Mouse (Mus musculus) thymus, adult 2 months (tissue): ENCODE data around the gene Wee1. TPM values are rescaled to one million over a fixed set of nuclear protein-coding genes. Genes with fewer than 3 reads are reported as not detected.

Experiments
- DNase-seq: peaks from one replicate; pipeline ENCODE4 v3.0.0; 2021
- H3K27ac ChIP-seq: fragments of 200-500 bp; 2 replicates; pipeline ENCODE4 v1.5.1; 2012; ENCODE audit warnings: low read length, control low read depth; ENCODE audit not compliant: control insufficient read depth, insufficient read depth
- H3K27me3 ChIP-seq: fragments of 200-500 bp; 2 replicates; pipeline ENCODE4 v1.6.1; 2012; ENCODE audit warnings: mild to moderate bottlenecking, low read length, moderate library complexity, mixed read lengths; ENCODE audit not compliant: control insufficient read depth, insufficient read depth
- H3K36me3 ChIP-seq: fragments of 200-500 bp; 2 replicates; pipeline ENCODE4 v1.6.1; 2012; ENCODE audit warnings: mild to moderate bottlenecking, low read length, moderate library complexity; ENCODE audit not compliant: control insufficient read depth, insufficient read depth
- H3K4me1 ChIP-seq: fragments of 200-500 bp; replicated peaks from 2 replicates; pipeline ENCODE4 v1.6.1; 2012; ENCODE audit warnings: low read length; ENCODE audit not compliant: control insufficient read depth, insufficient read depth
- H3K4me3 ChIP-seq: fragments of 200-500 bp; 2 replicates; pipeline ENCODE4 v1.5.1; 2012; ENCODE audit warnings: mild to moderate bottlenecking, low read length, control low read depth, moderate library complexity; ENCODE audit not compliant: control insufficient read depth, insufficient read depth
- CTCF ChIP-seq: fragments of 200-500 bp; IDR thresholded peaks from 2 replicates; pipeline ENCODE4 v1.5.1; 2012; ENCODE audit warnings: mild to moderate bottlenecking, control low read depth, low read length, moderate library complexity, borderline replicate concordance; ENCODE audit not compliant: control insufficient read depth, poor library complexity, insufficient read depth; ENCODE audit errors: extremely low read depth
- POLR2A ChIP-seq: fragments of 200-500 bp; IDR thresholded peaks from 2 replicates; pipeline ENCODE4 v1.6.1; 2012; ENCODE audit warnings: mild to moderate bottlenecking, low read length, control low read depth, moderate library complexity; ENCODE audit not compliant: control insufficient read depth, poor library complexity, insufficient read depth; ENCODE audit errors: extremely low read depth
- WGBS: fragments of 180-500 bp; shearing (Covaris S2); methylation state at CpG from one replicate; pipeline ENCODE4 v1.1.7; 2018; 5-methylcytosine and 5-hydroxymethylcytosine counted together
- polyA plus RNA-seq: library from polyadenylated mRNA; depleted of rRNA; stranded (reverse); fragments of >200 nt; gene quantifications from 2 replicates; pipeline ENCODE4 v1.2.3, GENCODE M21; 2012

Gene Wee1
- polyA plus RNA-seq, 1 experiment = 13.0 TPM

DNA sequence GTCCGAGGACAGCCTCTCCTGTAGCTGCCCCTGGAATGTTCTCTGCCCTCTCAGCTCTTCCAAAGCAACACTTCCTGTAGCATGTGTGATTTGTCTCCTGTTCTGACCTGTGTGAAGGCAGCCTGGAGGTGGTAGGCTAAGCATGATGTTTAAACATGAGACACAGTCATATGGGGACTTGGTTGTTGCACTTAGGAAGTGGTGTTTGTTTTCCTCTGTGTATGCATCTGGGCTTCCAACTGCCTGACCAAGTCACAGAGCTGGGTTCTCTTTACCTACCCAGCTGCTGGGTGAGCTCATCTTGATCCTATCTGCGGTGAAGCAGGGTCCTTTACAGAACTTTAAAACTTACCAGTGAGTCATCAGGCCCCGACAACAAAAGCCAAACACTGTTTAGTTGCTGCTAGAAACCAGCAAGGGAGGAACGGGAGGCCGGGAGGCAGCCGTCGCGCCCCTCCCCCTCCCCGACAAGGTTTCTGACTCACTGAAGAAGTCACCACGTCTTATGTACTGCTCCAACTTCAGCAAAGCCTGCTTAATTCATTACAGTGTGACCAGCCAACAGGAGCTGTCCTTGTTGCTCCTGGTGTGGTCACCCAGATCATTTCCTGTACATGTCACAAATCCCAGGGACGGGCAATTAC, 12.8 kb upstream of the Wee1 start:
- peaks cover 13% of the 10 kb centered on the region for H3K4me1 ChIP-seq
- H3K27me3 ChIP-seq = no peaks in the 10 kb centered on the region
- H3K36me3 ChIP-seq = no peaks in the 10 kb centered on the region
- DNase-seq = peak; percentile 54
- WGBS = 17% methylated on average over 11 of the region's 11 CpGs
- TF ChIP-seq CTCF (no peak), POLR2A (no peak)
- H3K27ac ChIP-seq = peak overlapping the region; percentile 30; the same call in 1 of the 2 replicates
- H3K4me3 ChIP-seq = no peak overlapping the region

DNA sequence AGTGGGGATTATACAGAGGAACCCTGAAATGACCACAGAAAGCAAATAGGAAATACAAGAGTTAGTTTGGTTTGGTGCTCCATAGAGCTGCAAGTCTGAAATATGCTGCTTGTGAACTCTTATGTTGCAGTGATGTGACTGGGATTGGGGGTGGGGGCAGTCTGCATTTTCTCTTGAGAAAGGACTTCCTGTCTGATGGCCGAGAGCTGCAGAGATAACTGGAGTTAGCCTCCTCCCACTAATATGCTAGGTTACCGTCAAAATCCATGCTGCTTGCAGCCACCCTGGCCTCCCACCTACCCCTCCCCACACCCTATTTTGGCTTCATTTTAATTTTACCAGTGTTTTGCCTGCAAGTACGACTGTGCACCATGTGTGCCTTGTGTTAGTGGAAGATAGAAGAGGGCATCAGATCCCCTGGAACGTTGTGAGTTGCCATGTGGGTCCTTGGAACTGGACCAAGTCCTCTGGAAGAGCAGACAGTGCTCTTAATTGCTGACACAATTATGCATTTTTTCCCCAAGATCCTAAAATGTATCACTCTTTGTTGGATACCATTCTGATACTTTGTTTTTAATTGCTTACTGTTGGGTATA, 11.7 kb upstream of the Wee1 start:
- Histone ChIP-seq H3K36me3 (no peaks in the 10 kb centered on the region), H3K27me3 (no peaks in the 10 kb centered on the region), H3K27ac (no peak overlapping the region), H3K4me1 (peaks cover 13% of the 10 kb centered on the region), H3K4me3 (no peak overlapping the region)
- 56% methylated on average over 4 of the region's 4 CpGs for WGBS
- DNase-seq = no peak
- TF ChIP-seq POLR2A = no peak
- no peak for TF ChIP-seq CTCF

DNA sequence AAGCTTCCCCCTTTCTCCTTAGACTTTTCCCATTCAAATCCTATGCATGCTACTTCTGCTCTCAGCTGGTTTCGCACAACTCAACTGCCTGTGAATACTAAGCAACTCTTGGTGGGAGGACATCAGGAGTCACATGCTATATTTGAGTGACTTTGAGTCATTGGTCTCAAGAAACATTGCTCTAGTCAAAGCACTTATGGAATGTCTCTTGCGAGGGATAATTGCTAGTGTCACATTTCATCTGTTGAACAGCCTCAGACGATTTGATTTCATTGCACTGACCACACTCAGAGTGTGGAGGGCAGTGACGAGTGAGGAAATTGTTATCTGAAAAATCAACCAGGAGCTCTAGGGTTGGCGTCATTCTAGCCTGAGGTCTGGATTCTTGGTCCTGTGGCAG, 7.1 kb upstream of the Wee1 start:
- H3K27me3 ChIP-seq = no peaks in the 10 kb centered on the region
- H3K36me3 ChIP-seq = no peaks in the 10 kb centered on the region
- no peak overlapping the region for H3K27ac ChIP-seq
- H3K4me1 ChIP-seq = no peaks in the 10 kb centered on the region
- no peak for DNase-seq
- no peak for TF ChIP-seq CTCF
- TF ChIP-seq POLR2A = no peak
- 90% methylated on average over 5 of the region's 5 CpGs for WGBS
- H3K4me3 ChIP-seq = no peak overlapping the region

DNA sequence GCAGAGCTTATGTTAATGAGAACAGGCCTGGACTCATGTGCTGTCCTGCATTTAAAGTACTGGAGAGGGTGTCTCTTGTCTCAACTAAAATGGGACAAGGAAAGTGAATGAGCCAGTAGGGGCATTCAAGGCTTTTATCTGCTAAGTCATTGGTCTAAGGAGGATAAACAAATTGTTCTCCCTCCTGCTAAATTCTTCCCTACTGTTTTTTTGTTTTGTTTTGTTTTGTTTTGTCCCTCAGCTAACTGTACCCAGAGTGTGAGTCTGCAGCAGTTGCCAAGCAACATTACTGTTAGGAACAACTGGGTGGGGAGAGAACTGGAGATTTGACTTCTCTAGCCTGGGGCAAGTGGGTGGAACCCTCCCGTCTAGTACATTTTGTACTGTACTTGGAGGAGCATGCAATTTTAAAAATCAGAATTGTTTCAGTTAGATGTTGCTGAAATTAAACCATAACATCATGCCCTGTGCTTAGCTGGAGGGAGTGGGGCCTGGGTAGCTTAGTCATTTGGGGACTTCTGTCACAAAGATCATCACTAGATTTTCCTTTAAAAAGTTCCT, 5.0 kb upstream of the Wee1 start:
- Histone ChIP-seq H3K36me3 (no peaks in the 10 kb centered on the region), H3K4me1 (peaks cover 4% of the 10 kb centered on the region), H3K27me3 (no peaks in the 10 kb centered on the region), H3K27ac (no peak overlapping the region), H3K4me3 (no peak overlapping the region)
- WGBS = 82% methylated on average over 1 of the region's 1 CpGs
- no peak for TF ChIP-seq CTCF
- TF ChIP-seq POLR2A = no peak
- no peak for DNase-seq

DNA sequence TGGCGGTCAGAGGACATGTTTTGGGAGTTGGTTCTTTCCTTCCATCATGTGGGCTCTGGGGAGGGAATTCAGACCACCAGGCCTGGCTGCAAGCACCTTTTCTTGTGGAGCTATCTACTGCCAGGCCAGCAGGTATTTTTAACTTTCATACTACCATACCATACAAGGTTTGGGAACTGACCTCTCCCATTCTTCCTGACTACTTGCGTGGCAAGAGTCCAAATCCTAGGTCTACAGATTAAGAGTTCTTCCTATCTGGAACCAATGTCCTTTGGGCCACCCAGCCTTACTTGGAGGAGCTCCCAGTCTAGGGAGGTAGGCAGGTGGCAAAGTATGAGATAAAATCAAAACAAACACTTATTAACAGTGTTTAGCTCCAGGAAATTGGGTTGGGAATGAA, 3.4 kb upstream of the Wee1 start:
- WGBS = 97% methylated on average over 2 of the region's 2 CpGs
- no peak for DNase-seq
- H3K27me3 ChIP-seq = no peaks in the 10 kb centered on the region

DNA sequence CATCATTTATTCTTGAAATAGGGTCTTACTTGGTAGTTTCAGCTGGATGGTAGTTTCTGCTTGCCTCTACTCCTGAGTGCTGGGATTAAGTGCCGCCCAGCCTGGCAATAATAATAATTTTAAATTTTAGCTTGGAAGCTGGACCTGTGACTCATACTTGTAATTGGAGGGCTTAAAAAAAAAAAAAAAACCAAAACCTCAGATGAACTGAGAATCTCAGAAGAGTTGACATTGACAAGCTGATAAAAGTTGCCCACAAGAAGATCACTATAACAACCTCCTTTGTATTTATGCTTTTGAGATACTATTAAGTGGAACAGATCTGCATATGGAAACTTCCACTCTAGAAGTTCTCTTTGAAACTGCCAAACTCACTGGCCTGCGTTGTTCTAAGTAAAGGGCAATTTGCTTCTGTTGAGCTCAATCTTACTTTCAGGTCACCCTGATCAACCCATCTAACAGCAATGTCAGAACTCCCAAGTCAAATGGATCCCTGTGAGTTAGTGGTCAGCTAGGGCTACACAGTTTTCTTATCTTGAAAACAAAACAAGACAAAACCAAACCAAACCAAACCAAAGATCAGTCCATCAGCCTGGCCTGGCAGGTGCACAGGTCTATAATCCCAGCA, 1.6 kb upstream of the Wee1 start:
- DNase-seq = no peak
- WGBS = 86% methylated on average over 2 of the region's 2 CpGs
- Histone ChIP-seq H3K4me1 (peaks cover 8% of the 10 kb centered on the region), H3K4me3 (no peak overlapping the region), H3K27ac (no peak overlapping the region), H3K36me3 (no peaks in the 10 kb centered on the region), H3K27me3 (no peaks in the 10 kb centered on the region)
- TF ChIP-seq POLR2A = no peak
- no peak for TF ChIP-seq CTCF

More for the DNA sequence above, 3.4 kb upstream of the Wee1 start:
- no peak overlapping the region for H3K27ac ChIP-seq
- peaks cover 6% of the 10 kb centered on the region for H3K4me1 ChIP-seq
- TF ChIP-seq POLR2A = no peak
- no peak for TF ChIP-seq CTCF
- no peak overlapping the region for H3K4me3 ChIP-seq
- no peaks in the 10 kb centered on the region for H3K36me3 ChIP-seq
